Mouse (Mus musculus) activated CD4-positive, CD25-positive, alpha-beta regulatory T cell, adult 4 months (primary cell): ENCODE data around the gene Kcnma1. TPM values are rescaled to one million over a fixed set of nuclear protein-coding genes. Genes with fewer than 3 reads are reported as not detected.

ENCODE experiments used
- ATAC-seq: one replicate; pipeline ENCODE4 v1.8.0; 2017
- polyA plus RNA-seq, 2 experiments: library from polyadenylated mRNA; unstranded; fragments of 100-300 nt; shearing (Covaris generic); gene quantifications; one replicate each; pipeline ENCODE4 v1.2.1; 2017

Gene Kcnma1
- polyA plus RNA-seq, 2 experiments from 2014 or later: not detected

GRCm38 (mm10) chr14:23589744-23590481 is 424.4 kb downstream of the Kcnma1 start:
- no peak for ATAC-seq

DNA sequence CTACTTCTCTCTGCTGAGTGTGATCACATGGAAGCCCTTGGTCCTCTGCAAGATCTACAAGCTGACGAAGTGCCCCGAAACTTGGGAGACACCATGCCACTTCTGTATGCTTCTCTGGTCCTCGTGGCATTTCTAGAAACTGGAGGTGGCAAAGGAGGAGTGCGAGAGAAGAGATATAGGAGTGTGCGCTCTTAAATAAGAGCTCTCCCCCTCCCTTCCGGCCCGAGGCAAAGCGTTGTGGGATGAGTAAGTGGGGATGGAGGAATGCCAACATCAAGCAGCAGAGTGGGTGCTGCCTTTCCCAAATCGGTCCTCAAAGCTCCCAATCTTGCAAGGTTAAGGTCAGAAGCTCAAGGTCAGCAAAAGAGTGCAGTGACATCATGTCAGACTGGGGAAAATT is 426.8 kb downstream of the Kcnma1 start:
- no peak for ATAC-seq

- no peak for ATAC-seq
Observed at GRCm38 (mm10) chr14:23583235-23583634, 431.1 kb downstream of the Kcnma1 start.

- ATAC-seq: no peak
Observed at GRCm38 (mm10) chr14:23581282-23581681, 433.0 kb downstream of the Kcnma1 start.

DNA sequence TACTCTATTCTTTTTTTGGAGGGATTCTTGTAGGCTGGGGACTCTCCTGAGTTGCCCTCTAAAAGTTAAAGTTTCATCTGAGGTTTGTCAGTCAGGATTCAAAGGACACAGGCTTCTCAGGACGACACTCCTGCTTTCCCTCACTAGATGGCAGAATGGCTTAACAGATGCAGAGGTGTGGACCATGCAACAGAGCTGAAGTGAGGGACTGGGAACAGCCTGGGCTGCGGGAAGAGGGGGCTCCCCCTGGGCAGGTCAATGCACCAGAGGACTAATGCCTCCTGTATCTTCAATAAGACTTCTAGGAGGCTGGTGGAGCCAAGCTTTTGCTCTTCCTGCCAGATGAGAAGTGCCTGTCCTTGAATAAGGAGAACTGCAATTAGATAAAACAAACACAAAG is 438.3 kb downstream of the Kcnma1 start:
- no peak for ATAC-seq

DNA sequence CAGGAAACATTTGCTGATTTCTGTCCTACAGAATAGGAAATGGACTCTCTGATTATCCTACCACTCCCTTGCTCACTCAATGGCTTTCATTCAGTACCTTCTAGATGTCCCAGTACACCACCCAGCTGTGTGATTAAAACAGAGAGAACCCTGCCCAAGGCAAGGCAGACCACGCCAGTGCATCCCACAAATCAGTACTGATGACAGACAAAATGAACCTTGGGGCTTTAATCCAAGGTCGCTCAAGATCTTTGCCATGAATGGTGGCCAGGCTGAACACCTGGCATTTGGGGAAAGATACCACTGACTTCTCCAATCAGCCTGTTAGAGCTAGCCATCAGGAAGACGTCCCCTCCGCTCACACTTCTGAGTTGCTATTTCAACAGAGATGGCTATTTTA is 440.2 kb downstream of the Kcnma1 start:
- ATAC-seq: no peak

DNA sequence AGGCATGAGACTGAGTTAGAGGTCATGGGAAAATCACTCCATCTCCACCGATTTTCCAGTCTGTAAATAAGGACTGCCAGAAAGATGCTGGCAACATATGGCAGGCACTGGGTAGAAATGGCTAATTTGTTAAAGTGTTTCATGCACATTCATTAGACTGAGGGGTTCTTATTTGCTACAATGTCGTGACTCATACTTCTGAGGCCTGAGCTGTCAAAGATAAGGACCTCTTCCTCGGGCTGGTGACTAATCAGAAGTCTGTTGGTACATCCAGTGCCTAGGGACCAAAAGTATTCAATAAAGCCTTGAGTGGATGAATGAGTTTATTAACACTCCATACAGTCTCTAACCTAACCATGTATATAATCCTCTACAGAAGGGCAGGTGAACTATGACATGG is 440.9 kb downstream of the Kcnma1 start:
- no peak for ATAC-seq

GRCm38 (mm10) chr14:23572778-23573177 is 441.5 kb downstream of the Kcnma1 start:
- no peak for ATAC-seq

DNA sequence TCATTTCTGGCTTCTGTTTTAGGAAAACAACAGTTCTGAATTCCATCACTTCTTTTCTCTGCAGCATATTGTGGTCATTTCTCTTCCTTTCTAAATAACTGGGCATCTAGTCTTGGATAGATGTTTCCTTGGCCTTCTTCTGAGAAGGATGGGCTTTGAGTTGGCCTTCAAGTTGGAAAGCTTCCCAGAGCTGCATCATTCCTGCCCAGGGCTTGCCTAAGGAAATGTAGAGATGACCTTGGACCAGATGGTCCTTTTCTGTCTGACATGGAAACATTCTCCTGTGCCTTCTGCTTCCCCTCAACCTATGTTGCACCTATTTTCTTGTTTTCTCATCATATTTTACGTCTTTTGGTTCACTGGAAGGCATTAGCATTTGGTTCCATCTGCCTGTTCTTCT is 444.0 kb downstream of the Kcnma1 start:
- no peak for ATAC-seq

DNA sequence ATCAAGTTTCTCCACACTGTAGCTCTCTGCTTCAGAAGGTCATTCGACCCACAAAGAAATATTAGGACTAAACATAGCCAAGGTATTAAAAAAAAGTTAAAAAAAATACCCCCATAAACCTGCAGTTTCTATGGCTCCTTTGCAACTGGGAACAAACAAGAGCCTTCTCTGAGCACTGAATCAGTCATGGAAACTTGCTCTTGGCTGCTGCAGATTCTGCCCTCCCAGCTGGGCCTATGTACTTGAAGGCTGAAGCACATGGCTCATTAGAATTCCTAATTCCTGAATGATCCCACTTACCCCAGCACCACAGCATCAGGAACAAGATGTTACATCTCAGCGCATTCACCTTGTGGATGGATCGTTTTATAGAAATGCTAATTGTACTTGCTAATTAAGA is 448.4 kb downstream of the Kcnma1 start:
- ATAC-seq: no peak

DNA sequence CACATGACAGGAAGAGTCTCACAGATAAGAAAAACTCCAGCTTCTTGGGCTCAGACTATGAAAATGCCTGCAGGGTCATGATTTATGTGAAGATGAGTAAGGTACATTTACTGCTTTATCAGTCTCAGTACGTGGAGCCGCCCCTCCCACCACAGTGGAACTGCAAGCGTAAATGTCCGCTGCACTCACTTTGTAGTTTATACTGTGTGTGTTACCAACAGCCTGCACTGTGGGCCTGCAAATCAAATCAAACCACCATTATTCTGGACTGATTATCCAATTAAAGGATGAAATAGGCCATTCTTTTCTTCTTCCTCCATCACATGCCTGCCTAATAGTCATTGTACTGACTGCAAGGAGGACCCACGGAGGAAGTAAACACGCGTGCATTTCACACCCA is 449.8 kb downstream of the Kcnma1 start:
- no peak for ATAC-seq

DNA sequence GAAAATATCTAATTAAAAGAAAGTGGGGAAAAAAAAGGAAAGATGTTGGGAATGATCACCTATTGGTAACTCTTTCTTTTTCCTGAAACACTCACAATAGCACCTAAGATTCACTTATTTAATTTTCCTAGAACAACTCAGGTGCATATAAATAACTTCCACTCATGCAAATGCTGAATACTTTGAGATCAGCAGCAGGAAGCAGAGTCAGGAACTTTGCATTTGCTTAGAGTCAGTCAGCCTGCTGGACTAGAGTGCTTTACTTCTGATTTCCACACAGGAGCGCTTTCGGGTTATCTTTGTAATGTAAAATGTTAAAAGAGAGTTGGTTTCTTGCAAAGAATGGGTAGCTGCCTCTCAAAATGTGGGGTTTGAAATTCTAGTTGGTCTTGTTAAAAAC is 451.1 kb downstream of the Kcnma1 start:
- no peak for ATAC-seq

GRCm38 (mm10) chr14:23555647-23556046 is 458.6 kb downstream of the Kcnma1 start:
- no peak for ATAC-seq

DNA sequence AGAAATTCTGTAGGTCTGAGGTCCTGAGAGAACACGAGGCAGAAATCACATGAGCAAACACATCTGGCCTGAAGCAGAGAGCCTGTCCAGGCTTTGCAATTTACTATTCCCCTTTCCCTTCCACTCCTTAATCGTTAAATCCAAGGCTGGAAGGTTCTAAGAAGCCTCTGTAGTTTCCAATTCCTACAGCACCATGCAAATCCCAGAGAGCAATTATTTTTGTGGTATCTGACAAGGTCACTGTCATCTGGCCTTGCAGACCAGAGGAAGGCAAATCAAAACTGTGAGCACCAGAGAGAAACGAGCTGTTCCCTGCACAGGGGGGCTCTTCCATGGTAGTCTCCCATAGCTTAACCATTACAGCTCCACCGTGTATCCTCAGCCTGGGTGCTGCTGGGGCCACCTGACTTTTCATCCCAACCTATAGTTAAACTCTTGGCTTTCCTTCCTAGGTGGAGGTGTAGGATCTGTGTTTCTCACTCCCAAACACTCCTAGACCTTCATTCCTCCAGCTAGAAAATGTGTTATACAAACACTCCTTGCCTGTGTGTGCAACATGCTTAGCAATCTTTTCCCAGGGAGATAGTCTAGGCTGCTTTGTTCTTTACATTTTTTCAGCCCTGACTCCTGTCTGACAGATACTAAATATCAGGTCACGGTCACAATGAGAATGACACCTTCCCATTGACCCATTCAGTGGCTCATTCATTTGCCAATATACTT is 461.9 kb downstream of the Kcnma1 start:
- ATAC-seq: no peak

GRCm38 (mm10) chr14:23550467-23550866 is 463.8 kb downstream of the Kcnma1 start:
- no peak for ATAC-seq

DNA sequence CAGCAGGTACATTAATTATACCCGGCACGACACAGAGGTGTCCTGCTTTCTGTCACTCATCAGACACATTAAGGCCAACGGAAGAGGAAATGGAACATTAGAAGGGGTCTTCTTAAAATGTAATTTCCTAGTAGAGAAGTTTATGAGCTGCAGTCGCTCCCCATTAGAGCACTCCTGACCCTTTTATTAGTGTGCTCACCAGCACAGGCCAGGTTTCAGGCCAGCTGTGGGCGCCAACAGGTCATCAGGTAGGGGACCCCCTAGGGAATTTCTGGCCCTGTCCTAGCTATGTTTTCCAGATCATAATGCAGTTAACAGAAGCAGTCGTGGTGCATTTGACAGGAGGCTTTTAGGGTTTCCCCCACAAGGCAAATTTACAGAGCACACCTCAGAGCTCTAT is 472.2 kb downstream of the Kcnma1 start:
- ATAC-seq: no peak

DNA sequence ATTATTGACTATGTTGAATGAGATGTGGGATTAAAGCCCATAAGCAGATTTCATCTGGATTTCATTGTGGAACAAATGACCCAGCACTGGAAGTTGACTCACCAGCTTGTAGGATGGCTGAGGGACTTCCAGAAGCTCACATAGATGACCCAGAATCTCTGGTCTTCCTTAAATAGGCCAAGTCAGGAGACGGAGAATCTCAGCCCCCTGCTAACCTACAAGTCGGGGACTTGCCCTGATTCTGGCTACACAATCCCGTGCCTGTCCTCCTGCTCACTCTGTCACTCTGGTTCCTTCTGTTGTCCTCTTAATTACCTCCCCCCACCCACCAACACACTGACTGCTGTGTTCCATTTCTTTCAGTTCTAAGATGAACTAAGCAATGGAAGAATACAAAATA is 474.7 kb downstream of the Kcnma1 start:
- no peak for ATAC-seq

- ATAC-seq: no peak
Observed at GRCm38 (mm10) chr14:23533346-23533745, 480.9 kb downstream of the Kcnma1 start.

- no peak for ATAC-seq
Observed at GRCm38 (mm10) chr14:23531735-23532525, 482.4 kb downstream of the Kcnma1 start.

GRCm38 (mm10) chr14:23529720-23530119 is 484.6 kb downstream of the Kcnma1 start:
- ATAC-seq: no peak

GRCm38 (mm10) chr14:23529229-23529628 is 485.1 kb downstream of the Kcnma1 start:
- no peak for ATAC-seq

GRCm38 (mm10) chr14:23525910-23526309 is 488.4 kb downstream of the Kcnma1 start:
- ATAC-seq: no peak

- ATAC-seq: no peak
Observed at GRCm38 (mm10) chr14:23523825-23524491, 490.3 kb downstream of the Kcnma1 start.
